Mouse (Mus musculus): Measurements from ENCODE around the gene Styxl1. TPM values are rescaled to one million over a fixed set of nuclear protein-coding genes. Genes with fewer than 3 reads are reported as not detected.
A peak's percentile ranks its signal among the peaks of the same experiment; 100 is the strongest.

The Styxl1 gene
- polyA plus RNA-seq, 1 experiment from 2014 or later = not detected

DNA sequence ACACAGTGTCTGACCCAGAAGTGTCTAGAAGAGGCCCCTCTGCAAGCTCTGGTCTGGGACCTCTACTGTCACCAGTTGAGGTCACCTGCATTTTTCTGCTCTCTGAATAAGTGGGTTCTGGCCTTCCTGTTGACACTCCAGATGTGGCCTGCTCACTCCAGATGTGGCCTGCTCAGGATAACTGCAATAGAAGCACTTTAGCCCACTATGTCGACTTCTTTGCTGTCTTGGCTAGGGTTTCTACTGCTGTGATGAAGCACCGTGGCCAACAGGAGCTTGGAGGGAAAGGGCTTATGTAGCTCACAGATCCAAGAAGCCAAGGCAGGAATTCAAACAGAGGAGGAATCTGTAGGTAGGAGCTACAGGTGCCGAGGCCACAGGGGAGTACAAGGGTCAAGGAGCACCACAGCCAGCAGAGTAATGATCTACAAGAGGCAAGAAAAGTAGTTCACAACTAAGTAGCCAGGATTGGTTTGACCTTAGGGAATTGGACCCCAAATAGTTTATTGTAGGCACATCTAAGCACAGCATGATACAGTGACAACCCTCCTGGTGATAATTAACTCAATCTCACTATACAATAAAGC is 54.9 kb downstream of the Styxl1 start:
- no peak for ATAC-seq (ENCODE audit: low FRiP score, low read depth)
- H3K27me3 ChIP-seq = no peaks in the 10 kb centered on the region
- H3K27ac ChIP-seq = peak overlapping the region; percentile 40; the same call in 1 of the 2 replicates
- no peak overlapping the region for H3K4me2 ChIP-seq (replicated peaks)
- H3K9ac ChIP-seq = no peak overlapping the region
- 32% methylated on average over 3 of the region's 3 CpGs for WGBS
- no peaks in the 10 kb centered on the region for H3K9me3 ChIP-seq
- peaks cover 62% of the 10 kb centered on the region for H3K4me1 ChIP-seq
- no peak overlapping the region for H3K4me3 ChIP-seq
- H3K36me3 ChIP-seq = peaks cover 24% of the 10 kb centered on the region

DNA sequence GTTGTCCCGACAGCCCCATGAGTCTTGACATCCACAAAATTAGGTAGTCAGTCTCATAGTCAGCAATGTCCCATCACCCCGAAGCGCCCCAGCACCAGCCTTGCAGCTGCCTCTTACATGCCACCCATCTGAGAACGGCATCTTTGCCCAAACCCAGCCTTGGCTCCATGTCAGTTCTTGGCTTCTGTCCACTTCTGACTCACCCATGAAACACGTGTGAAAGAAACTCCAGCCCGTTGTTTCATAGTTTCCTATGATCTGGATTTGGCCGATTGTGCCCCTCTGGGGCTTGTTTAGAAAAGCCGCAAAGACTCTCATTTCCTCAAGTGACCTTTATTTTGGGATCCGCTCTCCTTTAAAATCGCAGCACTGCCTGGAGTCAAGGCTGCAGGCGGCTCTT is 56.1 kb downstream of the Styxl1 start:
- Histone ChIP-seq H3K4me3 (no peak overlapping the region), H3K27me3 (no peaks in the 10 kb centered on the region), H3K9ac (no peak overlapping the region), H3K27ac (peak overlapping the region; percentile 48; the same call in 1 of the 2 replicates), H3K9me3 (no peaks in the 10 kb centered on the region), H3K4me2 (replicated peaks) (peak overlapping the region; percentile 12; the same call in 1 of the 2 replicates), H3K4me1 (peaks cover 57% of the 10 kb centered on the region), H3K36me3 (peaks cover 34% of the 10 kb centered on the region)
- 47% methylated on average over 11 of the region's 11 CpGs for WGBS
- ATAC-seq (ENCODE audit: low FRiP score, low read depth) = peak; percentile 11

DNA sequence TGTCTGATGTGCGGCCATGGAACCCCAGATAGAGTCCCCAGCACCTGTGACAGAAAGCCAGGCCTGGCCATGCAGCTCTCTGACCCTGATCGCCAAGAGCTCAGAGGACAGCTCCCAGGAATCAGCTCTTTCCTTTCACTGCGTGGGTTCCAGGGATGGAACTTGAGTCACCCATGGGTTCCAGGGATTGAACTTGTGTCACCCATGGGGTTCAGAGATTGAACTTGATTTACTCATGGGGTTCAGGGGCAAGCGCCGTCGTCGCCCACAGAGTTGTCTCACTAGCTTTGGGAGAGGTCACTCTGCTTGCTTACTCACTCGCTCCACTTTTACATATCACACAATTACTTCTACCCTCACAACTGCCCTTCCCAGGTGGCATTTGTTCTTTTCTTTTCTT is 57.1 kb downstream of the Styxl1 start:
- H3K9me3 ChIP-seq = no peaks in the 10 kb centered on the region
- H3K4me1 ChIP-seq = peaks cover 46% of the 10 kb centered on the region
- 93% methylated on average over 8 of the region's 8 CpGs for WGBS
- H3K4me2 ChIP-seq (replicated peaks) = no peak overlapping the region
- no peak for ATAC-seq (ENCODE audit: low FRiP score, low read depth)
- no peaks in the 10 kb centered on the region for H3K27me3 ChIP-seq
- H3K36me3 ChIP-seq = peaks cover 43% of the 10 kb centered on the region
- no peak overlapping the region for H3K4me3 ChIP-seq
- H3K9ac ChIP-seq = no peak overlapping the region
- H3K27ac ChIP-seq = no peak overlapping the region

DNA sequence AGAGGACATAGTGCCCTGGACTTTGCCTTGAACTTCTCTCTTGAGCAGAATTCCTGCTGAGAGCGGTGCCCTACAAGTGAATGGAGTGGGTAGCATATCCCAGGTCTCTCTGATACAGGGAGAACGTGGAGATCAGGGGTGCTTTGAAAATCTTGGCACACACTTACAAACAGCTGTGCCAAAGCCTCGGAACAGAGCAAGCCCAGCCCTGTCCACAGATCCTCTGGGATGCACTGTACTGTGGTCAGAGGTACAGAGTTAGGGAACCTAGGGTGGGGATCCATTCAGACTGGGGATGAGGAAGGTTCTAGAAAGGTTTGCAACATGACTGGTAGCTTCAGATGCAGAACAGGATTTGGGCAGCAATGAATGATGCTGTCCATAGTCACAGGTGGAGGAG is 58.1 kb downstream of the Styxl1 start:
- no peak overlapping the region for H3K4me2 ChIP-seq (replicated peaks)
- peaks cover 37% of the 10 kb centered on the region for H3K4me1 ChIP-seq
- no peak overlapping the region for H3K4me3 ChIP-seq
- no peaks in the 10 kb centered on the region for H3K9me3 ChIP-seq
- no peak overlapping the region for H3K27ac ChIP-seq
- 79% methylated on average over 3 of the region's 3 CpGs for WGBS
- H3K27me3 ChIP-seq = no peaks in the 10 kb centered on the region
- ATAC-seq (ENCODE audit: low FRiP score, low read depth) = no peak
- no peak overlapping the region for H3K9ac ChIP-seq
- peaks cover 51% of the 10 kb centered on the region for H3K36me3 ChIP-seq

DNA sequence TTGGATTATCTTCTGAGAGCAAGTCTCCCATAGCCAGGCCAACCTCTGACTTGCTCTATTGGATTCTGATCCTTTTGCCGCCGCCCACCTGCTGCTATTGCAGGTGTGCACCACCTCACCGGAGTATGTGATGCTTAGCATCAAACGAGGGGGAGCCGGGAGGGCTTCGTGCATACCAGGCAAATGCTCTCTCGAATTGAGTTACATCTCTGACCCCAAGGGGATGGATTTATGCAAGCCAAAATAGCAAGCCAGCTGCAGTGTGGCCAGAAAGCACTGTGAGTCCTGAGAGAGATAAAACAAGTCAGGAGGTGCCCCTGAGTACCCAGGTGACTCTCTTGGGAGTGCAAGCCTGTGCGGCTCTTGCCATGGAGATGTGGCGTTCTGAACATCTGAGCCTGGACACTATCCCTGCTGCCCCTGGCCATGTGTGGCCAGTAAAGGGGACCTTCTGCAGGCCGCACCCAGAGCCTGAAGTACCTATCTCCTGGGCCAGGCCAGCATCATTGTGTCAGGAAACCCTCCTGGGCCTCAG is 58.5 kb downstream of the Styxl1 start:
- Histone ChIP-seq H3K4me1 (peaks cover 32% of the 10 kb centered on the region), H3K4me3 (no peak overlapping the region), H3K27ac (no peak overlapping the region), H3K9ac (no peak overlapping the region), H3K36me3 (peaks cover 51% of the 10 kb centered on the region), H3K4me2 (replicated peaks) (no peak overlapping the region), H3K27me3 (no peaks in the 10 kb centered on the region), H3K9me3 (no peaks in the 10 kb centered on the region)
- 77% methylated on average over 10 of the region's 10 CpGs for WGBS
- no peak for ATAC-seq (ENCODE audit: low FRiP score, low read depth)

DNA sequence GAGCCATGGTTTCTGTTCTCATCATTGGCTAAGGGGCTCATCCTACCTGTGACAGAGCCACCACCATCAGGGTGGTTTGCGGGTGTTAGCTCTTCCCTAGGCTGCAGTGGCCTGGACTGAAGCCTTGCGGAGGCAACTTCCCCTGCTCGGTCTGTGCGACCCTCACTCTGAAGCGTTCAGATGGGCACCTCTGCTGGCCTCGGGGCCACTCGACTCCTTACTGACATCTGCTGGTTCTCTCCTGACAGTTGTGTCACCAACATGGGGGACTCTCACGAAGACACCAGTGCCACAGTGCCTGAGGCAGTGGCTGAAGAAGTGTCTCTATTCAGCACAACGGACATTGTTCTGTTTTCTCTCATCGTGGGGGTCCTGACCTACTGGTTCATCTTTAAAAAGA is 62.6 kb downstream of the Styxl1 start:
- H3K27ac ChIP-seq = no peak overlapping the region
- no peak overlapping the region for H3K4me3 ChIP-seq
- H3K36me3 ChIP-seq = peaks cover 48% of the 10 kb centered on the region
- H3K4me1 ChIP-seq = peaks cover 10% of the 10 kb centered on the region; the same call in 1 of the 2 replicates
- H3K27me3 ChIP-seq = no peaks in the 10 kb centered on the region
- no peak overlapping the region for H3K4me2 ChIP-seq (replicated peaks)
- no peaks in the 10 kb centered on the region for H3K9me3 ChIP-seq
- 59% methylated on average over 10 of the region's 10 CpGs for WGBS
- no peak overlapping the region for H3K9ac ChIP-seq
- no peak for ATAC-seq (ENCODE audit: low FRiP score, low read depth)

DNA sequence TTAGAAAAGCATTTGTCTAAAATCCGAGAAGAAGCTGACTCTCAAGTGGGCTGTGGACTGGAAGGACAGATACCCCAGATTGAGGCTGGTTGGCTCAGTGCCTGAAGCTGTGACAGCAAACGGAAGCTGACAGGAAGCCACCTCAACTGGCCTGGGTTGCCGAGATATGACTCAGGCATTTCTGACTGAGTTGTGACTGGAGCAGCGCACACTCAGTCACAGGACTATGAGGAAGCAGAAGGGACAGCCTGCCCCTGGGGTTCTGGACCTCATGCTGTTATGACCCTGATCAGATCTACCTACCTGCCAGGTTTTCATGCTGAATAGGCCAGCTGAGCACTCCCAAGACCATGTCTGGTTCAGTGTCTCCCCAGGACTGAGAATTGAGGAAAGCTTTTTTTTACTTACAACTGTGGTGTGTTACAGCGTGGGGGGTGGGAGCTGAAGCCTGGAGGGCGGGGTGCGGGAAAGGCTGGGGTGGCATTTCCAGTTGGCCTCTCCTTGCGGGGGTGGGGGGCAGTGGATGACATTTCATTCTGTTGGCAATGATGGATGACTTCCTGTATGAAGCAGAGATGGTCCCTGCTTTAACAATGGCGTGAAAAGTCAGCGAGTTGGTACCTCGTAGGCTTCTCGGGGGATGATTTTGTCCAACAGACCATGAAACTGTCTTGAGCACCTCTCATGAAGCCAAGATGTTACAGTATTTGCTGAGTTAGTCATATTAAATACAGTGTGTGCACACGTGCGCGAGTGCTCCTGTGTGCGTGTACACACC is 64.6 kb downstream of the Styxl1 start:
- no peak for ATAC-seq (ENCODE audit: low FRiP score, low read depth)

DNA sequence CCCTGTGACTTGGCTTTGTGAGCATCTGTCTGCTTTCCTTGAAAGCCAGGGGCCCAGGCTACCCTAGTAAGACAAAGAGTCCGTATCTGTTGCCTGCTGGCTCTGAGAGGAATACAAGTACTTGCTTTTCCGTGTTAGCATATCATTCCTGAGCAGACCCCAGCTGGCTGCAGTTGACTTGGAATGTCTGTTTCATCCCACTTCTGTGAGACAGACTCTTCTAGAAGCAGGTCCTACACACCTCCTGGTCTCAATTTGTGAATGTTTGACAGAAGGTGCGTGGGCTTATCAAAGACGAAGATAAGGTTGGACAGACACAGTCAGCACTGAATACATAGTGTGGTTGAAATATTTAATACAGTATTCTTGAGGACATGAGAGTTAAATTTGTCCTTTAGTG is 65.4 kb downstream of the Styxl1 start:
- H3K27ac ChIP-seq = no peak overlapping the region
- no peaks in the 10 kb centered on the region for H3K27me3 ChIP-seq
- no peak overlapping the region for H3K4me2 ChIP-seq (replicated peaks)
- no peaks in the 10 kb centered on the region for H3K9me3 ChIP-seq
- no peak overlapping the region for H3K4me3 ChIP-seq
- WGBS = 84% methylated on average over 4 of the region's 4 CpGs
- no peak overlapping the region for H3K9ac ChIP-seq
- H3K4me1 ChIP-seq = peaks cover 6% of the 10 kb centered on the region; the same call in 1 of the 2 replicates
- ATAC-seq (ENCODE audit: low FRiP score, low read depth) = no peak
- peaks cover 38% of the 10 kb centered on the region for H3K36me3 ChIP-seq

More for the DNA sequence above, 64.6 kb downstream of the Styxl1 start:
- Histone ChIP-seq H3K36me3 (peaks cover 41% of the 10 kb centered on the region), H3K4me2 (replicated peaks) (no peak overlapping the region), H3K9me3 (no peaks in the 10 kb centered on the region), H3K27ac (no peak overlapping the region), H3K9ac (no peak overlapping the region), H3K4me3 (no peak overlapping the region), H3K4me1 (peaks cover 6% of the 10 kb centered on the region; the same call in 1 of the 2 replicates), H3K27me3 (no peaks in the 10 kb centered on the region)
- 77% methylated on average over 16 of the region's 16 CpGs for WGBS

DNA sequence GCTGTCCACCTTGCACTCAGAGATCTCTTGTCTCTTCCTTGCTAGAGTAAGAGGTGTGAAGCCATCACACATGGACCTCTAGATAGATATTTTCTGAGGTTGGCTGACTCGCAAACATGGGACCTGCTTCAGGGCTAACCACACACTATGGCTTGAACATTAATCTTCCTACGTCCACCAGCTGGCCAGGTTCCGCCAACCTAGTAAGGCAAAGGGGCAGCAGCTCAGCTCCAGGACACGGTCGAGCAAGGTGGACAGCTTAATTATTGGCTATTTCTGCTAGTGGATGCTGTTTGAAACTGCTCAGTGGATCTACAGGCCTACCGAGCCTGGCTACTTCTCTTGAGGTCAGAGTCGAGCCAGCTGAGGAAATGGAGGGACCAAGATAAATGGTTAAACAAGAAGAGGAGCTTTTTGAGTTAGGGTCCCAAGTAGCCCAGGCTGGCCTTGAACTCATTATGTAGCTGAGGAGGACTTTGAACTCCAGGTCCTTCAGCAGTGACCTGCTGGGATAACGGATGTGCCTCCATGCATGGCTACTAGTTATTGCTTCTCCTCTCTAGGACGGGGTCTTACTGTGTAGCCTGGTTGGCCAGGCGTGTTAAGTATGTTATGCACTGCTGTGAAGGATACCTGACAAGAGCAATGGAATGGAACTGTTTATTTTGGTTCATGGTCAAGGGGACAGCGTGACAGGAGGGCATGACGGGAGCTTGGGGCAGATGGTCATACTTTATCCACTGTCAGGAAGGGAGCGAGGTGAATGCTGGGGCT is 66.4 kb downstream of the Styxl1 start:
- H3K27ac ChIP-seq = no peak overlapping the region
- WGBS = 89% methylated on average over 13 of the region's 13 CpGs

DNA sequence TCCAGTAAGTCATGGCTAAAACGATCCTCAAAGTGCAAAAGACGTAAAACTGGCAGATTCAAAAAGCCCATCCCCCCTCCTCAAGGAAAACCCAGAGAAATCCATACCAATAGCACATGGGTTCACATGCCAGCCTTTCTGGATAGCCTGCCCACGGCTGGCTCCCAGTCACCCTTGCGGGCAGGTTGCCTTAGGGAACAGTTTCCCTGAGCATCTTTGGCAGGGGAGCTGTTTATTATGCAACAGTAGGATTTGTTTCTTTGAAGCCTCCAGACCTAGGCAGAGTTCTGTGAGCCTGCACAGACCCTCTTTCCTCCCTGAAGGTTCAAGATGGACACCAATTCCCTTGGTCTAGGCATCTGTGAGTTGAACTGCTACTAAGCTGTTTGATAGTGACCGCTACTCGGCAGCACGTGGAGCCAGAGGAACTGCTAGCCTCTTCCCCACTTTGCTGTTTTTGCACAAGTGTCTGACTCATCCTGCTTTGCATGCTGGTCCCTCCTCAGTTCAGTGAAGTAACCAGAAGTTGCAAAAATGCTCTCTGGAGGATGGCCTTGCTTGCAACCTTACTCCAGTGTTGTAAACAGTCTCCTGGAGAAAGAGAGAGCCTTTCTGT is 67.5 kb downstream of the Styxl1 start:
- no peaks in the 10 kb centered on the region for H3K9me3 ChIP-seq
- peaks cover 6% of the 10 kb centered on the region; the same call in 1 of the 2 replicates for H3K4me1 ChIP-seq
- H3K27me3 ChIP-seq = no peaks in the 10 kb centered on the region
- no peak overlapping the region for H3K9ac ChIP-seq
- no peak overlapping the region for H3K4me3 ChIP-seq
- ATAC-seq (ENCODE audit: low FRiP score, low read depth) = no peak
- no peak overlapping the region for H3K4me2 ChIP-seq (replicated peaks)
- WGBS = 75% methylated on average over 7 of the region's 7 CpGs
- H3K27ac ChIP-seq = no peak overlapping the region
- H3K36me3 ChIP-seq = peaks cover 37% of the 10 kb centered on the region

More for the DNA sequence above, 66.4 kb downstream of the Styxl1 start:
- H3K9ac ChIP-seq = no peak overlapping the region
- peaks cover 38% of the 10 kb centered on the region for H3K36me3 ChIP-seq
- H3K4me3 ChIP-seq = no peak overlapping the region
- no peaks in the 10 kb centered on the region for H3K27me3 ChIP-seq
- peaks cover 6% of the 10 kb centered on the region; the same call in 1 of the 2 replicates for H3K4me1 ChIP-seq
- H3K9me3 ChIP-seq = no peaks in the 10 kb centered on the region
- no peak overlapping the region for H3K4me2 ChIP-seq (replicated peaks)
- ATAC-seq (ENCODE audit: low FRiP score, low read depth) = no peak

DNA sequence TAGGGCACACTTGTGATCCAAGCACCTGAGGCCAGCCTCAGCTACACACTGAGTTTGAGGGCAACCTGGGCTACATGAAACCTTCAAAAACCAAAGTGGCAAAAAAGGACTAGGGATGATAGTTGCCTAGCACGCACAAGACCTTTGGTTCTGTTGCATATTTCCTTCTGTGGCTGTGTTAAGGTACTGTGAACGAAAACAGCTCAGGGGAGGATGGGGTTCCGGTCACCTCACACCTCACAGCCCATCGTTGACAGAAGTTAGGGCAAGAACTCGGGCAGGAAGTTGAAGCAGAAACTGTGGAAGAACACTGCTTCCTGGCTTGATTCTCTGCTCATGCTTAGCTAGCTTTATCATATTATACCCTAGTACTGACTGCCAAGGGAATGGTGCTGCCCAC is 68.5 kb downstream of the Styxl1 start:
- no peak overlapping the region for H3K4me2 ChIP-seq (replicated peaks)
- peaks cover 6% of the 10 kb centered on the region; the same call in 1 of the 2 replicates for H3K4me1 ChIP-seq
- H3K27ac ChIP-seq = no peak overlapping the region
- peaks cover 37% of the 10 kb centered on the region for H3K36me3 ChIP-seq
- no peaks in the 10 kb centered on the region for H3K27me3 ChIP-seq
- no peaks in the 10 kb centered on the region for H3K9me3 ChIP-seq
- 94% methylated on average over 5 of the region's 5 CpGs for WGBS
- no peak for ATAC-seq (ENCODE audit: low FRiP score, low read depth)
- no peak overlapping the region for H3K4me3 ChIP-seq
- H3K9ac ChIP-seq = no peak overlapping the region
